Mouse (Mus musculus) retina, adult 2 months (tissue): ENCODE measurements at regions not wholly inside any gene's neighbourhood (a gene's known extent, or its start where the extent isn't known, plus 50 kb on each side); places are given as distances from the start of the nearest gene placed in this dataset.

Source experiments
- DNase-seq: peaks from one replicate; pipeline ENCODE4 v3.0.0-alpha.2; 2012; ENCODE audit warnings: low read depth, low spot score

- no peak for DNase-seq
Observed at GRCm38 (mm10) chr1:190309831-190310230, 139.3 kb upstream of the Prox1 start.

GRCm38 (mm10) chr1:190307751-190308150 lies 137.2 kb upstream of the Prox1 start:
- DNase-seq, result no peak

GRCm38 (mm10) chr1:190297666-190298327 lies 127.3 kb upstream of the Prox1 start:
- no peak for DNase-seq

GRCm38 (mm10) chr1:190290061-190290460 lies 119.5 kb upstream of the Prox1 start:
- DNase-seq, result no peak

- no peak for DNase-seq
Observed at GRCm38 (mm10) chr1:190286481-190287145, 116.1 kb upstream of the Prox1 start.

GRCm38 (mm10) chr1:190285636-190286035 lies 115.1 kb upstream of the Prox1 start:
- DNase-seq, result no peak

- no peak for DNase-seq
Observed at GRCm38 (mm10) chr1:190285049-190285448, 114.5 kb upstream of the Prox1 start.

GRCm38 (mm10) chr1:190284138-190284537 lies 113.6 kb upstream of the Prox1 start:
- DNase-seq, result no peak

GRCm38 (mm10) chr1:190280081-190280858 lies 109.8 kb upstream of the Prox1 start:
- no peak for DNase-seq

GRCm38 (mm10) chr1:190274911-190275310 lies 104.4 kb upstream of the Prox1 start:
- DNase-seq, result no peak

GRCm38 (mm10) chr1:190270784-190271385 lies 100.4 kb upstream of the Prox1 start:
- peak; percentile 28 for DNase-seq

GRCm38 (mm10) chr1:190269181-190269580 lies 98.7 kb upstream of the Prox1 start:
- no peak for DNase-seq

- no peak for DNase-seq
Observed at GRCm38 (mm10) chr1:190265085-190265780, 94.7 kb upstream of the Prox1 start.

- no peak for DNase-seq
Observed at GRCm38 (mm10) chr1:190264501-190264900, 94.0 kb upstream of the Prox1 start.

GRCm38 (mm10) chr1:190263620-190264019 lies 93.1 kb upstream of the Prox1 start:
- no peak for DNase-seq

GRCm38 (mm10) chr1:190259576-190259975 lies 89.1 kb upstream of the Prox1 start:
- DNase-seq, result no peak

- DNase-seq, result no peak
Observed at GRCm38 (mm10) chr1:190250574-190251246, 80.2 kb upstream of the Prox1 start.

- no peak for DNase-seq
Observed at GRCm38 (mm10) chr1:190242526-190242925, 72.0 kb upstream of the Prox1 start.

GRCm38 (mm10) chr1:190239796-190240195 lies 69.3 kb upstream of the Prox1 start:
- no peak for DNase-seq

- DNase-seq, result peak; percentile 15
Observed at GRCm38 (mm10) chr1:190230866-190231265, 60.4 kb upstream of the Prox1 start.

- DNase-seq, result no peak
Observed at GRCm38 (mm10) chr1:190220417-190220816, 49.9 kb upstream of the Prox1 start.
